Comparison of ENCODE assay signal across 8 mouse cellular contexts in genomic region chr6:22157461-22157860, GRCm38 (mm10).
DNase-seq lines count a peak whose midpoint lies in the region; ATAC-seq and TF ChIP-seq lines count a peak whose summit lies in the region.

No protein-coding gene starts in this region.

- H3K9me3 ChIP-seq in liver, embryonic 11.5 days (ENCODE audit: control insufficient read depth, low read length): no peaks in the 10 kb centered on the region
- H3K9me3 ChIP-seq in midbrain, embryonic 10.5 days (replicated peaks): no peaks in the 10 kb centered on the region

- H3K4me1 ChIP-seq in liver, adult 2 months (ENCODE audit: control insufficient read depth, insufficient read depth, low read length): peaks cover 4% of the 10 kb centered on the region; the same call in 1 of the 2 replicates
- no peaks in the 10 kb centered on the region for H3K4me1 ChIP-seq in liver, embryonic 11.5 days (replicated peaks; ENCODE audit: control insufficient read depth, insufficient read depth, low read length)
- peaks cover 8% of the 10 kb centered on the region; the same call in 1 of the 2 replicates for H3K4me1 ChIP-seq in midbrain, embryonic 10.5 days

- intact Hi-C loops in heart, postnatal 36 days (cut with DNase I): no loop called here

- H3K4me3 ChIP-seq in liver, adult 2 months (ENCODE audit: insufficient read depth, low read depth, low read length): no peak overlapping the region
- H3K4me3 ChIP-seq in liver, embryonic 11.5 days (ENCODE audit: low read depth, low read length): no peak overlapping the region
- no peak overlapping the region for H3K4me3 ChIP-seq in midbrain, embryonic 10.5 days

- no peak for ATAC-seq in liver, embryonic 11.5 days (replicated peaks; ENCODE audit: low FRiP score)
- no peak for ATAC-seq in monocyte, adult 5-6 weeks (replicated peaks; ENCODE audit: insufficient number of reproducible peaks, low FRiP score, low TSS enrichment, poor library complexity, severe bottlenecking)
- no peak for ATAC-seq in erythroid progenitor cell, adult 5-6 weeks (replicated peaks; ENCODE audit: low FRiP score, poor library complexity, severe bottlenecking)

- peaks cover 2% of the 10 kb centered on the region; the same call in 1 of the 2 replicates for H3K79me2 ChIP-seq in liver, adult 2 months (ENCODE audit: control insufficient read depth, insufficient read depth, low read length)

- H3K4me2 ChIP-seq in liver, embryonic 11.5 days: no peak overlapping the region

- TF ChIP-seq CTCF in liver, adult 2 months (IDR thresholded peaks at IDR 0.05; ENCODE audit: low read depth, low read length): no peak

- no peaks in the 10 kb centered on the region for H3K27me3 ChIP-seq in liver, adult 2 months (ENCODE audit: control insufficient read depth, insufficient read depth, low read length)
- H3K27me3 ChIP-seq in liver, embryonic 11.5 days (replicated peaks; ENCODE audit: control insufficient read depth, insufficient read depth, low read length): no peaks in the 10 kb centered on the region
- no peaks in the 10 kb centered on the region for H3K27me3 ChIP-seq in midbrain, embryonic 10.5 days (ENCODE audit: low read depth, poor library complexity, severe bottlenecking)

- H3K36me3 ChIP-seq in liver, adult 2 months (ENCODE audit: control insufficient read depth, insufficient read depth, low read length): peaks cover 21% of the 10 kb centered on the region
- H3K36me3 ChIP-seq in liver, embryonic 11.5 days (ENCODE audit: control insufficient read depth, insufficient read depth, low read length): no peaks in the 10 kb centered on the region
- no peaks in the 10 kb centered on the region for H3K36me3 ChIP-seq in midbrain, embryonic 10.5 days

- no peak for TF ChIP-seq POLR2A in liver, adult 2 months (IDR thresholded peaks at IDR 0.05; ENCODE audit: extremely low read depth, insufficient read depth, low read length)

- no peak overlapping the region for H3K27ac ChIP-seq in liver, adult 2 months (replicated peaks; ENCODE audit: insufficient read depth, low read depth, low read length)
- H3K27ac ChIP-seq in liver, embryonic 11.5 days (ENCODE audit: low read depth, low read length): no peak overlapping the region
- no peak overlapping the region for H3K27ac ChIP-seq in midbrain, embryonic 10.5 days (replicated peaks)

- H3K9ac ChIP-seq in liver, adult 2 months (ENCODE audit: low read depth, low read length): no peak overlapping the region
- no peak overlapping the region for H3K9ac ChIP-seq in liver, embryonic 11.5 days (ENCODE audit: low read depth, low read length)

- WGBS in liver, adult 2 months: 29% methylated on average over 5 of the region's 5 CpGs
- 87% methylated on average over 5 of the region's 5 CpGs for WGBS in liver, embryonic 11.5 days
- 86% methylated on average over 5 of the region's 5 CpGs for WGBS in midbrain, embryonic 10.5 days

- peak; percentile 76 for DNase-seq in liver, adult 2 months (ENCODE audit: extremely low read depth, low read depth, low spot score)
- DNase-seq in liver, embryonic 11.5 days (ENCODE audit: low spot score): no peak
- peak; percentile 63 for DNase-seq in brain, adult 2 months (ENCODE audit: low read depth, low spot score)
- peak; percentile 42 for DNase-seq in cerebellum, adult 8-10 months
- peak; percentile 17 to 42 for DNase-seq in heart, postnatal 36 days
- no peak for DNase-seq in midbrain, embryonic 10.5 days (ENCODE audit: low spot score)

Comparison
In these comparisons a context has a peak if more than half of its experiments do, and no peak if none do; other contexts are left out.
1. DNase-seq: peak in liver, adult 2 months (single experiment), brain, adult 2 months (single experiment), cerebellum, adult 8-10 months (single experiment) and heart, postnatal 36 days (2 of 2); none in liver, embryonic 11.5 days (single experiment) and midbrain, embryonic 10.5 days (single experiment).